32 mouse cellular contexts compared by ENCODE assay signal in the genomic region with DNA sequence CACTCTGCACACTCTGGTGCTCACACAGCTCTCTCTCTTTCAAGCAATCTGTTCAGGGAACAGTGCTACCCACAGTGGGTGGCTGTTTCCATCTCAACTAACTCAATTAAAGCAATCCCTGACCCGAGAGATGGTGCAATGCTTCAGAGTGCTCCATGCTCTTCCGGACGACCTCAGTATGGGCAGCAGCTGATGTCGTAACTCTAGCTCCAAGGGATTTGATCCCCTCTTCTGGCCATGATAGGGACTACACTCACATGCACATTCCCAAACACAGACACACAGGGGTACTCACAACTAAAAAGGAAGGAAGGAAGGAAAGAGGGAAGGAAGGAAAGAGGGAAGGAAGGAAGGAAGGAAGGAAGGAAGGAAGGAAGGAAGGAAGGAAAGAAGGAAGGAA.
A peak's percentile ranks its signal among the peaks of the same experiment; 100 is the strongest.
DNase-seq lines count a peak whose midpoint lies in the region; ATAC-seq lines count a peak whose summit lies in the region.
"Had no signal": no experiment of that assay in that cellular context is flagged by ENCODE, and none has a peak within 500 bp of the region (broad histone marks: within the 10 kb centered on the region; RNA-seq: fewer than 3 reads in every experiment).

No protein-coding gene starts in this region.

- no peaks in the 10 kb centered on the region for H3K4me1 ChIP-seq in midbrain, embryonic 11.5 days (ENCODE audit: control insufficient read depth, insufficient read depth, low read length)
- no peaks in the 10 kb centered on the region for H3K4me1 ChIP-seq in midbrain, embryonic 10.5 days
- H3K4me1 ChIP-seq in kidney, embryonic 15.5 days = peaks cover 5% of the 10 kb centered on the region; the same call in 1 of the 2 replicates
- H3K4me1 ChIP-seq: heart, embryonic 13.5 days; hindbrain, embryonic 10.5 days; hindbrain, embryonic 15.5 days; limb, embryonic 12.5 days; neural tube, embryonic 12.5 days had no signal

- ATAC-seq in midbrain, embryonic 11.5 days (ENCODE audit: low FRiP score) = no peak
- ATAC-seq in megakaryocyte progenitor cell, adult 5-6 weeks (replicated peaks; ENCODE audit: poor library complexity) = 0 out of 2 replicates have a peak, but pooled peaks have one; percentile 20
- ATAC-seq in kidney, embryonic 15.5 days (replicated peaks; ENCODE audit: low FRiP score) = no peak
- ATAC-seq in cerebellum, adult (ENCODE audit: insufficient number of reproducible peaks, low FRiP score, low TSS enrichment) = no peak
- ATAC-seq: forebrain, embryonic 16.5 days; inflammation-experienced regulatory T-cells, adult 6 months; lung, postnatal 0 days; midbrain, embryonic 16.5 days had no signal

- H3K27ac ChIP-seq in midbrain, embryonic 11.5 days (ENCODE audit: low read depth, low read length) = no peak overlapping the region
- no peak overlapping the region for H3K27ac ChIP-seq in midbrain, embryonic 10.5 days (replicated peaks)
- no peak overlapping the region for H3K27ac ChIP-seq in kidney, embryonic 15.5 days
- H3K27ac ChIP-seq: gastrocnemius, adult 2 months; heart, embryonic 13.5 days; hindbrain, embryonic 10.5 days; hindbrain, embryonic 15.5 days; kidney, postnatal 0 days; limb, embryonic 12.5 days; macrophage; neural tube, embryonic 12.5 days had no signal

- no peaks in the 10 kb centered on the region for H3K9me3 ChIP-seq in midbrain, embryonic 11.5 days (ENCODE audit: control insufficient read depth, low read length)
- no peaks in the 10 kb centered on the region for H3K9me3 ChIP-seq in midbrain, embryonic 10.5 days (replicated peaks)
- H3K9me3 ChIP-seq in kidney, embryonic 15.5 days (replicated peaks) = no peaks in the 10 kb centered on the region
- H3K9me3 ChIP-seq: heart, embryonic 13.5 days; hindbrain, embryonic 10.5 days; hindbrain, embryonic 15.5 days; limb, embryonic 12.5 days; neural tube, embryonic 12.5 days had no signal

- no peaks in the 10 kb centered on the region for H3K36me3 ChIP-seq in midbrain, embryonic 11.5 days (ENCODE audit: control insufficient read depth, insufficient read depth, low read length)
- no peaks in the 10 kb centered on the region for H3K36me3 ChIP-seq in midbrain, embryonic 10.5 days
- H3K36me3 ChIP-seq in kidney, embryonic 15.5 days = no peaks in the 10 kb centered on the region
- H3K36me3 ChIP-seq: heart, embryonic 13.5 days; hindbrain, embryonic 10.5 days; hindbrain, embryonic 15.5 days; limb, embryonic 12.5 days; neural tube, embryonic 12.5 days had no signal

- no peak overlapping the region for H3K9ac ChIP-seq in midbrain, embryonic 11.5 days (ENCODE audit: low read length)
- no peak overlapping the region for H3K9ac ChIP-seq in kidney, embryonic 15.5 days
- H3K9ac ChIP-seq: heart, embryonic 13.5 days; hindbrain, embryonic 15.5 days; limb, embryonic 12.5 days; neural tube, embryonic 12.5 days had no signal

- intact Hi-C loops in left cerebral cortex, postnatal 36 days (cut with DNase I) = no loop called here

- H3K4me2 ChIP-seq in midbrain, embryonic 11.5 days = no peak overlapping the region
- no peak overlapping the region for H3K4me2 ChIP-seq in kidney, embryonic 15.5 days
- H3K4me2 ChIP-seq: heart, embryonic 13.5 days; hindbrain, embryonic 15.5 days; limb, embryonic 12.5 days; liver, embryonic 11.5 days; neural tube, embryonic 12.5 days had no signal

- WGBS in midbrain, embryonic 11.5 days = 78% methylated on average over 4 of the region's 4 CpGs
- 74% methylated on average over 4 of the region's 4 CpGs for WGBS in midbrain, embryonic 10.5 days
- 77% methylated on average over 4 of the region's 4 CpGs for WGBS in kidney, embryonic 15.5 days

- peak; percentile 73 for DNase-seq in midbrain, embryonic 11.5 days (ENCODE audit: low spot score, missing footprints)
- DNase-seq in midbrain, embryonic 10.5 days (ENCODE audit: low spot score) = no peak
- peak; percentile 4 for DNase-seq in NIH3T3 (ENCODE audit: low read depth)
- no peak for DNase-seq in left cerebral cortex, postnatal 36 days (ENCODE audit: low spot score in 2 of 2)
- DNase-seq: adrenal gland, postnatal 25 days; B cell, adult 2 months; cerebellum, adult 18-20 months; cerebellum, postnatal 10 days; gastrocnemius, adult 2 months; gastrocnemius, postnatal 36 days; heart, postnatal 14 days; kidney, adult 2 months; layer of hippocampus, adult 9-11 months; thymus, postnatal 4 days had no signal

- no peak overlapping the region for H3K4me3 ChIP-seq in midbrain, embryonic 11.5 days (ENCODE audit: low read depth, low read length)
- no peak overlapping the region for H3K4me3 ChIP-seq in midbrain, embryonic 10.5 days
- H3K4me3 ChIP-seq in kidney, embryonic 15.5 days (replicated peaks) = no peak overlapping the region
- H3K4me3 ChIP-seq: erythroblast, embryonic 14.5 days; gastrocnemius, adult 2 months; heart, embryonic 13.5 days; hindbrain, embryonic 10.5 days; hindbrain, embryonic 15.5 days; limb, embryonic 12.5 days; myocyte; neural tube, embryonic 12.5 days had no signal

- H3K27me3 ChIP-seq in midbrain, embryonic 11.5 days (ENCODE audit: control insufficient read depth, insufficient read depth, low read length) = no peaks in the 10 kb centered on the region
- H3K27me3 ChIP-seq in midbrain, embryonic 10.5 days (ENCODE audit: low read depth, poor library complexity, severe bottlenecking) = no peaks in the 10 kb centered on the region
- H3K27me3 ChIP-seq in kidney, embryonic 15.5 days = no peaks in the 10 kb centered on the region
- H3K27me3 ChIP-seq: CH12.LX; heart, embryonic 13.5 days; hindbrain, embryonic 15.5 days; limb, embryonic 12.5 days; neural tube, embryonic 12.5 days had no signal

Comparison
In these comparisons a context has a peak if more than half of its experiments do, and no peak if none do; other contexts are left out.
1. DNase-seq: peak in midbrain, embryonic 11.5 days (single experiment) and NIH3T3 (single experiment); none in midbrain, embryonic 10.5 days (single experiment) and left cerebral cortex, postnatal 36 days (0 of 2).